Mouse (Mus musculus) layer of hippocampus, adult 9-11 months (tissue): ENCODE measurements at regions not wholly inside any gene's neighbourhood (a gene's known extent, or its start where the extent isn't known, plus 50 kb on each side); places are given as distances from the start of the nearest gene placed in this dataset.
"Not testable (repeated sequence)": the region's sequence is repeated elsewhere in the genome, so short reads cannot be mapped to it uniquely, and the experiment has no call there.

ENCODE experiments used
- DNase-seq: peaks from one replicate; pipeline ENCODE4 v3.0.0; 2022

- DNase-seq, result no peak
Measured at GRCm38 (mm10) chr13:111860931-111861330, 52.1 kb upstream of the Map3k1 start.

GRCm38 (mm10) chr13:111862316-111862715 lies 53.5 kb upstream of the Map3k1 start:
- no peak for DNase-seq

- DNase-seq, result no peak
Measured at GRCm38 (mm10) chr13:111865956-111866355, 57.2 kb upstream of the Map3k1 start.

DNA sequence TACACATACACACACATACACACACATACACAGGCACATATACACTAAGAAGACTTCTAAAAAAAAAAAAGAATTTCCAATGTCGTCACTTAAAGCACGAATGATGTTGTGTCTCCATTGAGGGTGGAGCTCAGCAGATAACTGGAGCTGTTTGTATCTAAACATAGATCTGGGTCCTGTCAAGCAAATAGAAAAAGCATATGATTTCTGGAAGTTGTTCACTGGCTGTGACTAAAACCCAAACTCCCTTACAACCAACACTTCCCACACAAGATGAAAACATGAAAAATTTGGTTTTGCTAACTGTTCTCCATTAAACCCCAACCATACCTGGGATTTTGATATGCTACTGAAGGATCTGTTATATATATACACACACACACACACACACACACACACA lies 58.5 kb upstream of the Map3k1 start:
- DNase-seq, result no peak

DNA sequence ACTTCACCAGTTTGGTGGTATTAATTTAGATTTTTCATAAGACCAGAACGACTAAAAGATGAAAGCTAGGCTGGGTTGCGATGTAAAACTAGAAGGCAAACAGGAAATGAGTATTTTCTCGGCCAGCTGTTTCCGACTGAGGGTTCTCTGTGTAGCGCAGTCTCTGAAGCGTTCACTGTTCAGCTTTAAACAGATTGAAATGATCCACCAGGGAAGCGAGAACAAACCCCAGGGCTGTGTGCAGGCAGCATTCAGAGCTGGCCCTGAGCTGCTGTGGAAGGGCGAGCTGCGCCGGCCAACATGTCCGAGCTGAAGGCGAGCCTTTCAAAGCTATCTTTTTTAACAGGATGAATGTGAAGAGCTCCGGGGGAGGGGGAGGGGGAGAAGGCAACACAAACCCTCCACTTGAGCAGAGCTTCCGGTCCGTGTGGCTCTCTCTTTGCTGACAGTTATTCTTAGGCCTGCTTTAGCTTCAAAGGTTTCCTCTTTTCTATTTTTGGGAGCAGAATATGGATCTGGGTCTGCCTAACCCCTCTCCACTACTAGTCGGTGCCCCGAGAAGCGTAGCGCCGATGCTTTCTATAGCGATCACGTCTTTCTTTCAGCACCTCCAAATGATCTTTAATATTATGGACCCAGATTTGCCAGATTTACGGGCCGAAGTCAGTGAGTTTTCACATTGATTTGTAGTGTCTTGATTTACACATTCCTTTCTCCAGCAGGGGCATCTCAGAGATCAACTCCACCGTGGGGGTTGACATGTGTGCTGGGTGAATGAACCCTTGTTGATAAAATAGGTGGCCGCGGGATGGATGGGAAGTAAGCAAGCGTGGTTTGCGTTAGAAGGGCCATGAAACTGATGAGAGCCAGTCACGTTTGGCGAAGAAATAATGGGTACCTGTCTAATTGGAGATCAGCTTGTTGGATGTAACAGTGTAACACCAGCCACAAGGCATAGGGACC lies 59.3 kb upstream of the Map3k1 start:
- DNase-seq, result peak; percentile 76

DNA sequence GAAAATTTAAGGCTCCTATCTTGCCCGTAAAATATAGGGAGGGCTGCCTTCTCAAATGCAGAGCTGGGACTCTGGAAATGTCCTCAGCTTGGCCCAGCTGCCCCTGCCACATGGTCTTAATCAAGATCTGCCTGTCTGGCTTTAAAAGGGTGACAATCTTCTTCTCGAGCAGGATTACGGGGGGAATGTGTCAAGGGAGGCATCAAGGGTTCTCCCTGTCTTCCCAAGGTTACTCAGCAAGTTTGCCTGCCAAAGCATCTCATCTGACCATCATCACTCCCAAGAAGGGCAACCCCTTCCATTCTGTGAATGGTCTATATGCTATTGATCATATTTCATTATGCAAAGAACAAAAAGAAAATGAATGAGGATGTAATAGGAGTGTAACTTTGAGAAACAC lies 60.2 kb upstream of the Map3k1 start:
- DNase-seq, result no peak

GRCm38 (mm10) chr13:111869771-111870437 lies 61.1 kb upstream of the Map3k1 start:
- DNase-seq, result peak; percentile 78

DNA sequence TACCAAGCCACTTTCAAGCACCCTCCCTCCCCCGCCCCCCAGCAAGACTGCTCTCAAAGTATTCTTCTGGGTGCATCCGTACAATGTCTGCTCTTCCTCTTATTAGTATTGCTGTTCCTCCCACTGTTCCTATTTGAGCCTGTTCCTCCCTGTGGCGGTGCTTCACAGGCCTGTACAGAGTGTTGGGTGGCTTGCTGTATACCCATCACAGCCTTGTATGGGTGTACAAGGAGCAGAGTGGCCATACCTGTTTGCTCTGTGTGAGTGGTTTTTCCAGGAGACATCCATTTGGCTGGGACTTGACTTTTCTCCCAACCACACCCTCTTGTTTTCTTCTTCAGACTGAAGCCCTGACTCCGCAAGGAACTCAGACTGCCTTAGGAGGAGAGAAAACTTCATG lies 61.7 kb upstream of the Map3k1 start:
- no peak for DNase-seq

DNA sequence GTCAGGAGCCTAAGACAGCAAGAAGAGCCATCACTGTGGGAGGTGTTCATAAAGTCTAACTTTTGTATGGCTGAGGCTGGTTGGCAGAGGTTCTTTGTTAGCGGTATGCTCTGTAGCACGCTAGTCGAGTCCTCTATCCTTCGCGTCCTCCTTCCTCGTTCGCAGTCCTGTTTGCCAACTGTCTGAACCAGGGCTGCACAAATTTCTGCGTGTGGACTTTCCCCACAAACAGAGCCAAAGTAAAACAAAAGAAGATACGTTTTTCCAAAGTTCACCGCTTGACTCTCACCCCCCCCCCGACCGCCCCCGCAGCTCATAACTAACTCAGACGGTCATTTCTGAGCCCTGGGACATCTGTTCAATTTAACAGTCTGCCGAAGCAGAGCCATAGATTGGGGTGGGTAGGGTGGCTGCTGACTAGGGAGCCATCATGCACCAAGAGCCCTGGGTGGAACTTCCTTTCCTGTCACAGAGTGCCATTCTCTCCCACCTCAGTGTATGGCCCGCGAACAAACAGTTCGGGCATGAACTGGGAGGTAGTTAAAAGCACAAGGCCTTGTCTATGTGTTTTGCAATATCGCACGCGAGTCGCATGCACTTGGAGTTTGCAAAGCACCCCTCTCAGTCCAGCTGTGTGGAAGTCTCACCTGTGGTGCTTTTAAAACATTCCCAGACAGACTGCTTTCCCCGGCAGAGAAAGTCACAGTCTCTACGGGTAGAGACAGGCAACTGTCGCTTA lies 63.0 kb upstream of the Map3k1 start:
- no peak for DNase-seq

DNA sequence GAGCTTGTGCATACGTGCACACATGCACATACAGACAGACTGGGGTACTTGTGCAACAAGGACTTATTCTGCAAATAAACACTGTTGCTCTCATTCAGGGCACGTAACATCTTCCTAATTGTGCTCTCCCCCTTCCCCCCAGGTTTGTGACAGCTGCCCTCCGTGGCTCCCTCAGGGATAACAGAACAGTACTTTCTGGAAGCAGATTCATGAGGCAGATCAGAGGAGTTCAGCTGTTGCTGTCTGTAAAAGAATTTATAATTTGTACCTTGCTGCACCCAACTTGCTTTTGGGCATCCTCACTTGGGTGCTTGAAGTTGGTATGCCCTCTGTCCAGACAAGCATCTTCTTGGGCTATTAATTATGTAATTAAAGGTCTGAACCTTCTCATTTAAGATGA lies 65.5 kb upstream of the Map3k1 start:
- DNase-seq, result no peak

GRCm38 (mm10) chr13:111876404-111876803 lies 67.6 kb upstream of the Map3k1 start:
- no peak for DNase-seq

- no peak for DNase-seq
Measured at GRCm38 (mm10) chr13:111876847-111877246, 68.1 kb upstream of the Map3k1 start.

GRCm38 (mm10) chr13:111883768-111884566 lies 75.2 kb upstream of the Map3k1 start:
- not testable (repeated sequence) for DNase-seq

DNA sequence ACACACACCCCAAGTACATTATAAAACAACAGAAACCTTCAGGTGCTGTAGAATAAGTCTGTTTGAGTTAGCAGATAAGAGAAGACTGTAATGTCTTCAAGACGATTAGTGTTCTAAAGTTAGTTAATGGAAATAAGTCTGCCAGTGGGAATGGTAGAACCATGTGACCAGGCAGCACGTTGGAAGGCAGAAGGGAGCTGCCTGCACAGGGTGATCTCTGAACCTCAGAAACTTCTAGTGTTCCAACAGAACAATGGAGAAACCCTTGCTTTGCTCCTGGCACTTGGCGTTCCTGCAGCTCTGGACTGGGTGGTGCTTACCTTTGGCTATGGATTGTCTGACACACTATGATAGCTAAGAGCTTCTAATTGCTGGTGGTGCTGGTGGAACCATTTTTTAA lies 82.0 kb upstream of the Map3k1 start:
- DNase-seq, result no peak

DNA sequence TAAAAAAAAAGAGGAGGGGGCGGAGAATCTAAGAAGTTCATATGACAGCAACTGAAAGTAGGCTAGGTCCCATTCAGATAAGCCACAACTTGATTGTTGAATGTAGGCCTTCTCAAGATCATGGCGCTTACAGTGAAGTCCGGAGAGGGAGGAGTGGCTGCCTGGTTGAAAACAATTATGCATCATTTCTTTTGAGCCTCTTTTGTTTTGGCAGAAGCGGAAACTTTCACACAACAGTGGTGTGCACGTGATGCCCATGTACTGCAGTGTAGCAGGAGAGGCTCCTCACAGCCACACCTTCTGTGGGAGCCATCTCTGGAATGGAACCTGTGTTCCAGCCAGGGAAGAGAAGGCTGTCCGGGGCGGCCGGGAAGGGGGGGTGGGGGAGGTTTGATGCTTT lies 83.3 kb upstream of the Map3k1 start:
- DNase-seq, result no peak

DNA sequence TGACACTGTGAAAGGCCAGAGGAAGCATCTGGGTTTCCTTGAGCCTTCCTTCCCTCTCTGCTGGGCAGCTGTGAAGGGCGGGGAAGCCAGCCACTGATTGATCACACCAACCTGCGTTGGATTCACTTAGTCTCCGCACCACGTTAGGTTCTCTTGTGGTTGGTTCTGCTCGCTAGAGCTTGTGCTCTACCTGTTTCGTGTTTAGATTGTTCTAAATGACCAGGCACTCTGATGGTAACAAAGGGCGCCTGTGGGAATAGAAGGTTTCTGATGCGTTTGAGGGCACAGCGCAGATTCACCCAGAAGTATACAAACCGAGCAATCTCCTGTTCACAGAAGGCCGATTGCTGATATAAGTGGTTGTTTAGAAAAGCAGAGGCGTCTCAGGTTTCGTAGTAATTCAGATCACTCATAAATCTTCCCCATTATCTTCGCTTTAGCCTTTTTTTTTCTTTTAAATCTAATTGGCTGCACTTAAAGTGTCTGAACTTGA lies 84.5 kb upstream of the Map3k1 start:
- DNase-seq, result no peak

DNA sequence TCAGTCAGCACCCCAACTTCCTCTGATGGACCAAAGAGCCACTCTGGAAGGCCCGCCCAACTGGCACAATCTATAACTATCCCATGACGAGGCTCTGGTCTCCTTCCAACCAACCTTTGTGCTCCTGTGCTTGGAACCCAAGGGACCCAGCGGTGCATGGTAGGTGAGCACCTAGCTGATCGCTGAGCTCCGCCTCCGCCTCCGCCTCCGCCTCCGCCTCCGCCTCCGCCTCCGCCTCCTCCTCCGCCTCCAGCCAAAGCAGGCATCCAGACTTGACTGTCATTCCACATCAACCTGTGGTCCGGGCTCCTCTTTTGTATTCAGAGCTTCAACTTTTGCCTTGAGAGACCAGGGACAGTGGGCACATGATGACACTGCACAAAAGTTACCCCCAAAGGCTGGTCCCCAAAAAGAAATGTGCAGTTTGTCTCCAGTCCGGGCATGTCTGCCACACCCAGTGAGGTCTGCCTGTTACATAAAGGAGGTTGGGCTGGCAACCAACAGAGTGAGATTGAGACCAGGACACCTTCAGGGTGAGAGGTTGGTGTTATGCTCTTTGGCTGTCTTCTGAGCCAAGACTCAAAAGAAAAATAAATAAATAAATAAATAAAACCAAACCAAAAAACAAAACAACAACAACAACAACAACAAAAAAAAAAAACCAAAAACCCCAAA lies 86.1 kb upstream of the Map3k1 start:
- no peak for DNase-seq

- no peak for DNase-seq
Measured at GRCm38 (mm10) chr13:111896279-111896678, 87.5 kb upstream of the Map3k1 start.

- DNase-seq, result no peak
Measured at GRCm38 (mm10) chr13:111903361-111903760, 94.6 kb upstream of the Map3k1 start.

DNA sequence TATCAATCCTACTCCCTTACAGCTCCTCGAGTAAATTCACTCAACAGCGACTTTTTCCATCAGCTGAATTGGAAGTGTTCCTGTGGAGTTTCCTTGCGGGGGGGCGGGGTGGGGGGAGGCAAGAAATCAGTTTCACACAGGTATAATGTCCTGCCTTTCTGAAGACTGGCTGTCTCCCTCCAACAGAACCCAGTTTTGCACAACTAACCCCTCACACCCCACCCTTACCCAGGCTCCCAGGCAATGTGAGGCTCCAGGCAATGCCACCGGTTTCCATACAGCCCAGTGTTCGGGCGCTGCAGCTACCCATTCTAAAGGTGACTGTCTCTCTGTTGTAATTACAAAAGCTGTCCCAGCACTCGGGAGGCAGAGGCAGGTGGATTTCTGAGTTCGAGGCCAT lies 95.1 kb upstream of the Map3k1 start:
- no peak for DNase-seq

DNA sequence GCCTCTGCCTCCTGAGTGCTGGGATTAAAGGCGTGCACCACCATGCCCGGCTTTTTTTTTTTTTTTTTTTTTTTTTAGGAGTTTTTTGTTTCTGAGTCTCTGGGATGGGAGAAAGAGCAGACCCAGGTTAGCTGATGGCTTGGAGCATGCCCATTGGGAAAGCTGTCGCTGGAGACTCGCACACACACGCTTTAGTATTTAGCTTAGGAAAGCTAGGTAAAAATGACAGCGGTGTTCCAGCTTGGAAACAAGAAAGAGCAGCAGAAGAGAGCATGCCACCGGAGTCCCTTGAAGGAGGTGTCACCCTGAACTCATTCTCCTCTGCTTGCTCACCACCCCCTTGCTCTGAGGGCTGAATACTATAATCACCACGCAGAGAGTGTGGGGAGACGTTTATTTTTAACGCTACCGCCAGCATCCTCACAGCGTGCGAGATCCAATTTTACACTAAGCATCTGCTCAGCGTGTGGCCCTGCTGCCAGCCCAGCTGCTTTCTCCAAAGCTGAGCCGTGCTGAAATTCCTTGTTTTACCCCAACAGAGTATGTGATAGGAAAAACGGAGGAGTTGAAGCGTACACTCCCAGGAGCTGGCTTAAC lies 95.9 kb upstream of the Map3k1 start:
- peak; percentile 85 for DNase-seq
